Mouse (Mus musculus): Measurements from ENCODE around the gene Svop. TPM values are rescaled to one million over a fixed set of nuclear protein-coding genes. Genes with fewer than 3 reads are reported as not detected.

Gene Svop
- total and polyA plus RNA-seq, 3 experiments, result 0.31 to 0.51 (median 0.38) TPM

- TF ChIP-seq SIN3A (IDR thresholded peaks at IDR 0.05; ENCODE audit: low read length) (no peak), NRF1 (IDR thresholded peaks at IDR 0.05; ENCODE audit: low read depth, low read length) (no peak), ZNF384 (IDR thresholded peaks at IDR 0.05; ENCODE audit: low read depth, low read length) (no peak), RCOR1 (conservative IDR thresholded peaks at IDR 0.05; ENCODE audit: low read depth, low read length) (no peak), BHLHE40 (IDR thresholded peaks at IDR 0.05; ENCODE audit: low read depth, low read length) (no peak), ZC3H11A (IDR thresholded peaks at IDR 0.05; ENCODE audit: low read depth, low read length) (no peak), CTCF (conservative IDR thresholded peaks at IDR 0.05 in 1 of 2, IDR thresholded peaks at IDR 0.05 in 1 of 2; ENCODE audit: low read depth in 2 of 2, low read length in 2 of 2) (peak; percentile 53 to 67), MYC (IDR thresholded peaks at IDR 0.05; ENCODE audit: low read depth, low read length) (peak; percentile 66), TBP (conservative IDR thresholded peaks at IDR 0.05; ENCODE audit: low read depth, low read length) (no peak), MAFK (IDR thresholded peaks at IDR 0.05; ENCODE audit: insufficient replicate concordance, low read length) (no peak), MAZ (IDR thresholded peaks at IDR 0.05; ENCODE audit: low read depth, low read length) (no peak), SMC3 (IDR thresholded peaks at IDR 0.05; ENCODE audit: low read depth, low read length) (peak; percentile 64), CHD1 (IDR thresholded peaks at IDR 0.05; ENCODE audit: low read depth, low read length) (no peak), TCF12 (IDR thresholded peaks at IDR 0.05; ENCODE audit: low read depth, low read length) (no peak), E2F4 (IDR thresholded peaks at IDR 0.05; ENCODE audit: insufficient replicate concordance, low read depth, low read length) (no peak), KAT2A (IDR thresholded peaks at IDR 0.05; ENCODE audit: insufficient replicate concordance, low read length) (no peak), CHD2 (IDR thresholded peaks at IDR 0.05; ENCODE audit: low read length) (no peak), HCFC1 (IDR thresholded peaks at IDR 0.05; ENCODE audit: low read depth, low read length) (no peak), ELF1 (IDR thresholded peaks at IDR 0.05; ENCODE audit: low read depth, low read length) (no peak), PAX5 (IDR thresholded peaks at IDR 0.05; ENCODE audit: low read length) (no peak), MXI1 (IDR thresholded peaks at IDR 0.05; ENCODE audit: low read depth, low read length) (no peak), MAX (IDR thresholded peaks at IDR 0.05; ENCODE audit: low read length) (0 out of 2 replicates have a peak, but pooled peaks have one; percentile 18), GABPA (IDR thresholded peaks at IDR 0.05; ENCODE audit: insufficient replicate concordance, low read depth, low read length) (no peak), IRF4 (IDR thresholded peaks at IDR 0.05; ENCODE audit: low read depth, low read length) (no peak), RAD21 (IDR thresholded peaks at IDR 0.05; ENCODE audit: low read depth, low read length) (peak; percentile 53)
- H3K9ac ChIP-seq (ENCODE audit: insufficient read depth, low read depth), result no peak overlapping the region
Measured at GRCm38 (mm10) chr5:114113334-114113733, 22.0 kb upstream of the Svop start.

More at GRCm38 (mm10) chr5:114113334-114113733, 22.0 kb upstream of the Svop start:
- Histone ChIP-seq H3K27me3 (replicated peaks) (no peaks in the 10 kb centered on the region), H3K36me3 (replicated peaks in 1 of 2; ENCODE audit: control insufficient read depth in 1 of 2, insufficient read depth in 1 of 2, low read length in 1 of 2) (peaks cover 74 to 91% of the 10 kb centered on the region in 2 experiments), H3K27ac (ENCODE audit: insufficient read depth, low read depth) (no peak overlapping the region), H3K4me2 (ENCODE audit: insufficient read depth, low read depth, poor library complexity, severe bottlenecking) (no peak overlapping the region), H3K4me3 (replicated peaks in 1 of 3; ENCODE audit: low read depth in 2 of 3, low read length in 2 of 3, poor library complexity in 1 of 3) (no peak overlapping the region), H3K9me3 (replicated peaks; ENCODE audit: low read length) (peaks cover 14% of the 10 kb centered on the region), H3K79me2 (replicated peaks; ENCODE audit: control insufficient read depth, extremely low read depth, insufficient read depth, poor library complexity, severe bottlenecking) (no peaks in the 10 kb centered on the region), H3K4me1 (ENCODE audit: control insufficient read depth in 1 of 2, insufficient read depth in 2 of 2) (peaks cover 10 to 38% of the 10 kb centered on the region in 2 experiments)
- dilution Hi-C loops (cut with MboI; ENCODE audit: extremely low pct_ligation_motif_present, extremely low pct_unique_long_range_greater_than_20kb, low sequenced_read_pairs) (no loop called here), in situ Hi-C loops (cut with MboI; ENCODE audit: low pct_ligation_motif_present, low pct_unique_long_range_greater_than_20kb, low sequenced_read_pairs) (no loop called here)
- DNase-seq (ENCODE audit: extremely low read depth), result no peak
